Mouse (Mus musculus) forebrain, embryonic 10.5 days (tissue): ENCODE results near the gene Kif1c. TPM values are rescaled to one million over a fixed set of nuclear protein-coding genes. Genes with fewer than 3 reads are reported as not detected.
A peak's percentile ranks its signal among the peaks of the same experiment; 100 is the strongest.

Experiments used
- DNase-seq: peaks from one replicate; pipeline ENCODE4 v3.0.0-alpha.2; 2017; ENCODE audit warnings: low spot score; ENCODE audit errors: extremely low spot score
- H3K27ac ChIP-seq: fragments of 300-500 bp; sonication (generic); 2 replicates; pipeline ENCODE4 v1.5.1; 2016; ENCODE audit warnings: mild to moderate bottlenecking
- H3K27me3 ChIP-seq: fragments of 300-500 bp; sonication (generic); 2 replicates; pipeline ENCODE4 v1.6.1; 2016; ENCODE audit warnings: mild to moderate bottlenecking; ENCODE audit not compliant: poor library complexity, severe bottlenecking
- H3K36me3 ChIP-seq: fragments of 300-500 bp; sonication (generic); replicated peaks from 2 replicates; pipeline ENCODE4 v1.6.1; 2016; ENCODE audit warnings: mild to moderate bottlenecking, moderate library complexity
- H3K4me1 ChIP-seq: fragments of 300-500 bp; sonication (generic); 2 replicates; pipeline ENCODE4 v1.6.1; 2016
- H3K4me3 ChIP-seq: fragments of 300-500 bp; sonication (generic); 2 replicates; pipeline ENCODE4 v1.5.1; 2016; ENCODE audit warnings: mild to moderate bottlenecking, moderate library complexity
- H3K9me3 ChIP-seq: fragments of 300-500 bp; sonication (generic); 2 replicates; pipeline ENCODE4 v1.6.1; 2016; ENCODE audit warnings: mild to moderate bottlenecking, moderate library complexity
- whole genome bisulfite sequencing: fragments of 180-500 bp; shearing (Covaris S2); methylation state at CpG from one replicate; pipeline ENCODE4 v1.1.7; 2016; 5-methylcytosine and 5-hydroxymethylcytosine counted together
- polyA plus RNA-seq: library from polyadenylated mRNA; unstranded; fragments of >200 nt; fragmentation: Nextera tagmentation; extraction: Ambion mirVana; gene quantifications from 2 replicates; pipeline ENCODE4 v1.2.1, GENCODE M21; 2016

The Kif1c gene
- polyA plus RNA-seq, 1 experiment from 2014 or later, result 1.5 TPM

- Histone ChIP-seq H3K4me3 (peak overlapping the region; percentile 92), H3K27ac (peak overlapping the region; percentile 92), H3K4me1 (peaks cover 51% of the 10 kb centered on the region), H3K36me3 (peaks cover 33% of the 10 kb centered on the region), H3K9me3 (no peaks in the 10 kb centered on the region), H3K27me3 (no peaks in the 10 kb centered on the region; the same call in 1 of the 2 replicates)
- peak; percentile 49 for DNase-seq
- WGBS, result 3% methylated on average over 16 of the region's 16 CpGs
Observed at GRCm38 (mm10) chr11:70686901-70687566, 13.3 kb upstream of the Kif1c start.

GRCm38 (mm10) chr11:70687601-70688199 lies 12.6 kb upstream of the Kif1c start, which contains the start of gene Camta2:
TSS of gene Camta2 (minus strand) at chr11:70688105.
- H3K4me3 ChIP-seq, result peak within 1 kb of the TSS; percentile 92
- under 1% methylated on average over 55 of the region's 55 CpGs for WGBS
- H3K27me3 ChIP-seq, result no peaks in the 10 kb centered on the region; the same call in 1 of the 2 replicates
- H3K27ac ChIP-seq, result peak within 1 kb of the TSS; percentile 92
- H3K9me3 ChIP-seq, result no peaks in the 10 kb centered on the region
- peaks cover 44% of the 10 kb centered on the region for H3K4me1 ChIP-seq
- DNase-seq, result peak; percentile 84
- peaks cover 30% of the 10 kb centered on the region for H3K36me3 ChIP-seq

GRCm38 (mm10) chr11:70688372-70688771 lies 12.0 kb upstream of the Kif1c start:
- H3K4me1 ChIP-seq, result peaks cover 38% of the 10 kb centered on the region
- DNase-seq, result no peak
- H3K27ac ChIP-seq, result peak overlapping the region; percentile 92
- 15% methylated on average over 8 of the region's 8 CpGs for WGBS
- H3K27me3 ChIP-seq, result no peaks in the 10 kb centered on the region; the same call in 1 of the 2 replicates
- H3K9me3 ChIP-seq, result no peaks in the 10 kb centered on the region
- H3K4me3 ChIP-seq, result peak overlapping the region; percentile 92
- peaks cover 23% of the 10 kb centered on the region for H3K36me3 ChIP-seq

GRCm38 (mm10) chr11:70689578-70689977 lies 10.8 kb upstream of the Kif1c start:
- no peak for DNase-seq
- Histone ChIP-seq H3K4me1 (peaks cover 37% of the 10 kb centered on the region), H3K4me3 (no peak overlapping the region), H3K27me3 (no peaks in the 10 kb centered on the region; the same call in 1 of the 2 replicates), H3K9me3 (no peaks in the 10 kb centered on the region), H3K27ac (no peak overlapping the region), H3K36me3 (peaks cover 11% of the 10 kb centered on the region)
- 48% methylated on average over 4 of the region's 4 CpGs for WGBS

DNA sequence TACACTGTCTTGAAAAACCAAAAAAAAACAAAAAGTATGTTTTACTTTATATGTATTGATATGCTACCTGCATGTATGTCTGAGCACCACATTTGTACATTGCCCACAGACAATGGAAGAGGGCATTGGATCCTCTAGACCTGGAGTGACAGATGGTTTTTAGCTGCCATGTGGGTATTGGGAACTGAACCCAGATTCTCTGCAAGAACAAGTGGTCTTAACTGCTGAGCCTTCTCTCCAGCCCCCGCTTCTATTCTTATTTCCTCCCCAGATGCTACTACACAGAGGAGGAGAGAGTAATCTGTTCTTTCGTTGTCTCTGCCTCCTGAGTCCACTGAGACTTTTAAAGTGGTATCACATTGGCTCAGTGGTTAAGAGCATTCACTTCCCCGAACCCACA lies 6.8 kb upstream of the Kif1c start:
- DNase-seq, result no peak
- no peak overlapping the region for H3K4me3 ChIP-seq
- H3K36me3 ChIP-seq, result no peaks in the 10 kb centered on the region
- peaks cover 13% of the 10 kb centered on the region for H3K4me1 ChIP-seq
- no peak overlapping the region for H3K27ac ChIP-seq
- no peaks in the 10 kb centered on the region for H3K9me3 ChIP-seq
- 72% methylated on average over 3 of the region's 3 CpGs for WGBS
- no peaks in the 10 kb centered on the region; the same call in 1 of the 2 replicates for H3K27me3 ChIP-seq

DNA sequence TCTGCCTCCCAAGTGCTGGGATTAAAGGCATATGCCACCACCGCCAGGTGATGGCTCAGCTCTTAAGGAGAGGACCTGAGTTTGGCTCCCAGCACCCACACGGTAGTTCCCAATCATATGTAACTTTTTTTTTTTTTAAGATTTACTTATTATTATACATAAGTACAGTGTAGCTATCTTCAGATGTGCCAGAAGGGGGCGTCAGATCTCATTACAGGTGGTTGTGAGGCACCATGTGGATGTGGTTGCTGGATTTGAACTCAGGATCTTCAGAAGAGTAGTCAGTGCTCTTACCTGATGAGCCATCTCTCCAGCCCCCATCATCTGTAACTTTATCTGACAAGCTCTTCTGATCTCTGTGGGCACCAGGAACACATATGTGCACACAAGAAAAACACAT lies 3.0 kb upstream of the Kif1c start:
- DNase-seq, result no peak
- WGBS, result 70% methylated on average over 3 of the region's 3 CpGs
- no peak overlapping the region for H3K27ac ChIP-seq
- no peak overlapping the region for H3K4me3 ChIP-seq
- H3K9me3 ChIP-seq, result no peaks in the 10 kb centered on the region
- H3K36me3 ChIP-seq, result peaks cover 1% of the 10 kb centered on the region; the same call in 1 of the 2 replicates
- peaks cover 27% of the 10 kb centered on the region for H3K4me1 ChIP-seq
- no peaks in the 10 kb centered on the region for H3K27me3 ChIP-seq

DNA sequence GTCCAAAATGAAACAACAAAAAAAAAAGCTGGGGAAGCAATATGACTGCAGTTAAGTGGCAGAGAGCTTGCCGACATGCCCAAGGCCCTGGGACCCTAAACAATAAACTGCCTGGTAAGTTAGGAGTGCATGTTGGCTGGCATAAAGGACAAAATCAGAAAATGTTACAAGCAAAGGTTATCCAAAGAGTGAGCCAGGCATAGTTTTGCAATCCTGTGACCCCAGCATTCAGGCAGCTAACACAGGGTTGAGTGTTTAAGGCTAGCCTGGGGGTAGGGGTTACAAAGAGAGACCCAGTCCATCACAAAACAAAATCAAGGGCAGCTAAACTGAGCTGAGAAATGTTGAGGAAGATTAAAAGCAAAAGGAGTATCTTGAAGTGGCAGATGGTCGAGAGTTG lies 1.3 kb upstream of the Kif1c start:
- H3K36me3 ChIP-seq, result peaks cover 18% of the 10 kb centered on the region
- peaks cover 33% of the 10 kb centered on the region for H3K4me1 ChIP-seq
- no peak overlapping the region for H3K27ac ChIP-seq
- H3K27me3 ChIP-seq, result no peaks in the 10 kb centered on the region
- no peak for DNase-seq
- 74% methylated on average over 2 of the region's 2 CpGs for WGBS
- 0 out of 2 replicates have a peak overlapping the region, but pooled peaks have one; percentile 95 for H3K4me3 ChIP-seq
- H3K9me3 ChIP-seq, result no peaks in the 10 kb centered on the region

DNA sequence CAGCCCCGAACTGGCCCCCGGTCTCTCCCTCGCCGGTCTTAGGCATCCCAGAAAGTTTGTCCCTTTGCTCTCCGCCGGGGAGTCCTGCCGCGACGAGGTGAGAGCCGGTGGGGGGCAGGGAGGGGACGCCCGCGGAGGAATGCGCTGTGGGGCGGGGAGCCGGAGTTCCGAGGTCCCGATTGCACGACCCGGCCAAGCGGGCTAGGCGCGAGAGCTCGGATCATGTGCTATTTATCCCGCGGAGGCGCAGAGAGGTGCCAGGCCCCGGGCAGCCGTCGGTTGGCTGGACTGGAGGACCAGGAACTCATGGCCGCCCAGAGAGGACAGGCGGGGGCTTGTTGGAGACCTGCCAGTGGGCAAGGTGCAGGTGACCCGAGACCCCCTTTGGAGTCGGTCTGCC lies 265 bp downstream of the Kif1c start:
- Histone ChIP-seq H3K9me3 (no peaks in the 10 kb centered on the region), H3K27me3 (no peaks in the 10 kb centered on the region), H3K4me1 (peaks cover 33% of the 10 kb centered on the region), H3K4me3 (peak overlapping the region; percentile 95), H3K27ac (peak overlapping the region; percentile 95), H3K36me3 (peaks cover 34% of the 10 kb centered on the region)
- DNase-seq, result peak; percentile 62
- WGBS, result under 1% methylated on average over 34 of the region's 34 CpGs

- Histone ChIP-seq H3K9me3 (no peaks in the 10 kb centered on the region), H3K4me1 (peaks cover 33% of the 10 kb centered on the region), H3K36me3 (peaks cover 42% of the 10 kb centered on the region), H3K27me3 (no peaks in the 10 kb centered on the region), H3K4me3 (peak overlapping the region; percentile 95), H3K27ac (peak overlapping the region; percentile 95)
- DNase-seq, result no peak
- WGBS, result 17% methylated on average over 10 of the region's 10 CpGs
Observed at GRCm38 (mm10) chr11:70701221-70701955, 1.0 kb downstream of the Kif1c start.

- H3K9me3 ChIP-seq, result no peaks in the 10 kb centered on the region
- DNase-seq, result no peak
- H3K4me3 ChIP-seq, result peak overlapping the region; percentile 95
- peaks cover 33% of the 10 kb centered on the region for H3K4me1 ChIP-seq
- WGBS, result 81% methylated on average over 6 of the region's 6 CpGs
- H3K27ac ChIP-seq, result peak overlapping the region; percentile 95
- H3K27me3 ChIP-seq, result no peaks in the 10 kb centered on the region
- H3K36me3 ChIP-seq, result peaks cover 49% of the 10 kb centered on the region
Observed at GRCm38 (mm10) chr11:70701984-70702733, 1.8 kb downstream of the Kif1c start.

DNA sequence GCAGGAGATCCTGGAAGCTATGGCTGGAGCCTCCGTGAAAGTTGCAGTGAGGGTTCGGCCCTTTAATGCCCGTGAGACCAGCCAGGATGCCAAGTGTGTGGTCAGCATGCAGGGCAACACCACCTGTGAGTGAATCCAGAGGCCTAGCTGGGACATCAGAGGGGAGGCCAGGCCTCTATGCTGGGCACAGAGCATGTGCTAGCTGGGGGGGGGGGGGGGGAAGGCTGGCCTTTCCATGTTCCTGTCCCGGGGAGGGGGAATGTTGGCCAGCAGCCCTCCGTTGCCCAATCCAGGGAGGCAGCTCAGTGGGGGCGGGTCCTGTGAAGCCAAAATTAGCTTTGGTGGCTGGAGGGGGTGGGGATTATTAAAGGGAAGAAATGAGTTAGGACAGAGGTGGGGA lies 2.4 kb downstream of the Kif1c start:
- H3K9me3 ChIP-seq, result no peaks in the 10 kb centered on the region
- no peaks in the 10 kb centered on the region for H3K27me3 ChIP-seq
- no peak overlapping the region for H3K4me3 ChIP-seq
- H3K27ac ChIP-seq, result peak overlapping the region; percentile 40; the same call in 1 of the 2 replicates
- no peak for DNase-seq
- peaks cover 56% of the 10 kb centered on the region for H3K36me3 ChIP-seq
- 86% methylated on average over 6 of the region's 6 CpGs for WGBS
- H3K4me1 ChIP-seq, result peaks cover 33% of the 10 kb centered on the region

- DNase-seq, result no peak
- H3K4me1 ChIP-seq, result peaks cover 19% of the 10 kb centered on the region
- no peaks in the 10 kb centered on the region for H3K27me3 ChIP-seq
- peaks cover 89% of the 10 kb centered on the region for H3K36me3 ChIP-seq
- no peak overlapping the region for H3K27ac ChIP-seq
- no peaks in the 10 kb centered on the region for H3K9me3 ChIP-seq
- WGBS, result 87% methylated on average over 3 of the region's 3 CpGs
- H3K4me3 ChIP-seq, result no peak overlapping the region
Observed at GRCm38 (mm10) chr11:70706127-70706526, 5.8 kb downstream of the Kif1c start.
